Mouse (Mus musculus) midbrain, embryonic 11.5 days (tissue): ENCODE results near the gene Tbca. TPM values are rescaled to one million over a fixed set of nuclear protein-coding genes. Genes with fewer than 3 reads are reported as not detected.

ENCODE experiments used
- ATAC-seq: fragments of 200-750 bp; cut with Nextera tagmentation; 2 replicates; pipeline ENCODE4 v1.8.0; 2017; ENCODE audit warnings: moderate TSS enrichment, moderate library complexity; ENCODE audit not compliant: low FRiP score
- DNase-seq: peaks from one replicate; pipeline ENCODE4 v3.0.0; 2015; ENCODE audit warnings: low spot score; ENCODE audit errors: missing footprints
- H3K27ac ChIP-seq: fragments of 300-500 bp; sonication (generic); 2 replicates; pipeline ENCODE4 v1.5.1; 2014; ENCODE audit warnings: low read depth, low read length
- H3K27me3 ChIP-seq: fragments of 300-500 bp; sonication (generic); 2 replicates; pipeline ENCODE4 v1.6.1; 2014; ENCODE audit warnings: mild to moderate bottlenecking, low read length, moderate library complexity, mixed read lengths; ENCODE audit not compliant: control insufficient read depth, insufficient read depth
- H3K36me3 ChIP-seq: fragments of 300-500 bp; sonication (generic); 2 replicates; pipeline ENCODE4 v1.6.1; 2014; ENCODE audit warnings: mild to moderate bottlenecking, low read length, moderate library complexity, mixed read lengths; ENCODE audit not compliant: control insufficient read depth, insufficient read depth
- H3K4me1 ChIP-seq: fragments of 300-500 bp; sonication (generic); 2 replicates; pipeline ENCODE4 v1.6.1; 2014; ENCODE audit warnings: low read length; ENCODE audit not compliant: control insufficient read depth, insufficient read depth
- H3K4me2 ChIP-seq: fragments of 300-500 bp; sonication (generic); 2 replicates; pipeline ENCODE4 v1.6.1; 2014; ENCODE audit warnings: mild to moderate bottlenecking, moderate library complexity
- H3K4me3 ChIP-seq: fragments of 300-500 bp; sonication (generic); 2 replicates; pipeline ENCODE4 v1.5.1; 2014; ENCODE audit warnings: low read depth, low read length
- H3K9ac ChIP-seq: fragments of 300-500 bp; sonication (generic); 2 replicates; pipeline ENCODE4 v1.6.1; 2014; ENCODE audit warnings: low read length
- H3K9me3 ChIP-seq: fragments of 300-500 bp; sonication (generic); 2 replicates; pipeline ENCODE4 v1.6.1; 2016; ENCODE audit warnings: low read length; ENCODE audit not compliant: control insufficient read depth
- WGBS: fragments of 180-500 bp; shearing (Covaris S2); extraction: QIAGEN DNeasy Blood & Tissue Kit; methylation state at CpG from one replicate; pipeline ENCODE4 v1.1.7; 2014; 5-methylcytosine and 5-hydroxymethylcytosine counted together
- polyA plus RNA-seq: library from polyadenylated mRNA; unstranded; fragments of >200 nt; fragmentation: Nextera tagmentation; extraction: Ambion mirVana; gene quantifications from 2 replicates; pipeline ENCODE4 v1.2.1, GENCODE M21; 2014

The Tbca gene
- polyA plus RNA-seq, 1 experiment from 2014 or later, result 249 TPM

- ATAC-seq, result no peak
- peak; percentile 93 for DNase-seq
- Histone ChIP-seq H3K4me2 (no peak overlapping the region; the same call in 1 of the 2 replicates), H3K36me3 (no peaks in the 10 kb centered on the region), H3K9ac (no peak overlapping the region), H3K4me3 (0 out of 2 replicates have a peak overlapping the region, but pooled peaks have one; percentile 35), H3K9me3 (no peaks in the 10 kb centered on the region), H3K27ac (no peak overlapping the region), H3K4me1 (peaks cover 14% of the 10 kb centered on the region), H3K27me3 (peaks cover 87% of the 10 kb centered on the region)
- under 1% methylated on average over 10 of the region's 10 CpGs for WGBS
Measured at GRCm38 (mm10) chr13:94882221-94882620, 93.5 kb downstream of the Tbca start.

- H3K36me3 ChIP-seq, result no peaks in the 10 kb centered on the region
- DNase-seq (no peak), ATAC-seq (peak; percentile 61)
- peak overlapping the region; percentile 24; the same call in 1 of the 2 replicates for H3K9ac ChIP-seq
- peaks cover 87% of the 10 kb centered on the region for H3K27me3 ChIP-seq
- H3K9me3 ChIP-seq, result no peaks in the 10 kb centered on the region
- peak overlapping the region; percentile 35 for H3K4me3 ChIP-seq
- peak overlapping the region; percentile 65 for H3K4me2 ChIP-seq
- H3K4me1 ChIP-seq, result peaks cover 14% of the 10 kb centered on the region
- under 1% methylated on average over 37 of the region's 37 CpGs for WGBS
- H3K27ac ChIP-seq, result no peak overlapping the region
Measured at GRCm38 (mm10) chr13:94882711-94883145, 94.0 kb downstream of the Tbca start.

- Histone ChIP-seq H3K27me3 (peaks cover 87% of the 10 kb centered on the region), H3K9ac (peak overlapping the region; percentile 24; the same call in 1 of the 2 replicates), H3K36me3 (no peaks in the 10 kb centered on the region), H3K4me2 (peak overlapping the region; percentile 65), H3K4me1 (peaks cover 14% of the 10 kb centered on the region), H3K9me3 (no peaks in the 10 kb centered on the region), H3K27ac (no peak overlapping the region), H3K4me3 (peak overlapping the region; percentile 35)
- ATAC-seq, result peak; percentile 80
- WGBS, result 1% methylated on average over 82 of the region's 95 CpGs
- DNase-seq, result peak; percentile 95
Measured at GRCm38 (mm10) chr13:94883163-94883965, 94.7 kb downstream of the Tbca start.

DNA sequence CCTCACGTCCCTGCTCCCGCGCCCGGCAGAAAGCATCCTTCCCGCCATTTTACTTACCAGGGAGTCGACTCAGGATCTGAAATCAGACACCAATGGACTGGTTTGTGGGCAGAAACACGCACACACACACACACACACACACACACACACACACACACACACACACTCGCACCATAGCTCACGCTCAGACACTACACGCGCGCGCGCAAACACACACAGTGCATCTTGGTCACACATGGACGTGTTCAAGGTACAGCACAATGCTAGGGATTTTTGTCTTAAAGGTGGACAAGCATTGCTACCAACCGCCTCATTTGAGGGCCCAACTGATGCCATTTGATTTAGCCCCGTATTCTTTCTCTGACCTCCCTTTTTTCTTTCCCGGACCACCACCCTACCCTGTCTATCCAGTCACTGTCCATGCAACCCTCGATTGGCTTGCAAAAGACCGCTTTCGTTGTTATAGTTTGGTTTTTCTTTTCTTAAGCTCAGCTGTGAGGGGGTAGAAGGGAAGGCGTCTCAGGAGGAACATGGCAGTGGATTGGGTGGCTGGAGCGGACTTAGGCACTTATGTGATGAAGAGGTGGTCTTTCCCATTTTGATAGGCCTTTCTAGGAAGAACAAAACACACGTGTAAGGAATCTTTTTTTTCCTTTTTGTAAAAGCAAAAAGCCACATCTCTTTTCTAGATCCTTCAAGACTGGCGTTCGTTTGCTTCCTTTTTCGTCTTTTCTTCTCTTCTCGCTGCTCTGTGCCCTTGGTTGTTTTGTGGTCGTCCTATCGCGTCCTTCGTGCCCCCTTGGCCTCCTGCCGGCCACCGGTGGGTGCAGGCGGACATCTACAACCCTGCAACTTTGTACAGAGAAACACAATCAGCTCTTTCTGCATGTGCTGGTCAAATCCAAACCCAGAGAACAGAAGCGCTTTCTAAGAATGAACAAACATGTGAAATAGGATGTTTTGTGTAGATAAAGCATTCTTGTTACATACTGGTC is 95.6 kb downstream of the Tbca start:
- H3K4me1 ChIP-seq, result peaks cover 14% of the 10 kb centered on the region
- H3K36me3 ChIP-seq, result no peaks in the 10 kb centered on the region
- H3K4me2 ChIP-seq, result peak overlapping the region; percentile 65
- H3K4me3 ChIP-seq, result peak overlapping the region; percentile 35; the same call in 1 of the 2 replicates
- ATAC-seq (no peak), DNase-seq (peak; percentile 96)
- no peak overlapping the region for H3K9ac ChIP-seq
- H3K27me3 ChIP-seq, result peaks cover 92% of the 10 kb centered on the region
- H3K9me3 ChIP-seq, result no peaks in the 10 kb centered on the region
- WGBS, result 2% methylated on average over 36 of the region's 36 CpGs
- H3K27ac ChIP-seq, result no peak overlapping the region

DNA sequence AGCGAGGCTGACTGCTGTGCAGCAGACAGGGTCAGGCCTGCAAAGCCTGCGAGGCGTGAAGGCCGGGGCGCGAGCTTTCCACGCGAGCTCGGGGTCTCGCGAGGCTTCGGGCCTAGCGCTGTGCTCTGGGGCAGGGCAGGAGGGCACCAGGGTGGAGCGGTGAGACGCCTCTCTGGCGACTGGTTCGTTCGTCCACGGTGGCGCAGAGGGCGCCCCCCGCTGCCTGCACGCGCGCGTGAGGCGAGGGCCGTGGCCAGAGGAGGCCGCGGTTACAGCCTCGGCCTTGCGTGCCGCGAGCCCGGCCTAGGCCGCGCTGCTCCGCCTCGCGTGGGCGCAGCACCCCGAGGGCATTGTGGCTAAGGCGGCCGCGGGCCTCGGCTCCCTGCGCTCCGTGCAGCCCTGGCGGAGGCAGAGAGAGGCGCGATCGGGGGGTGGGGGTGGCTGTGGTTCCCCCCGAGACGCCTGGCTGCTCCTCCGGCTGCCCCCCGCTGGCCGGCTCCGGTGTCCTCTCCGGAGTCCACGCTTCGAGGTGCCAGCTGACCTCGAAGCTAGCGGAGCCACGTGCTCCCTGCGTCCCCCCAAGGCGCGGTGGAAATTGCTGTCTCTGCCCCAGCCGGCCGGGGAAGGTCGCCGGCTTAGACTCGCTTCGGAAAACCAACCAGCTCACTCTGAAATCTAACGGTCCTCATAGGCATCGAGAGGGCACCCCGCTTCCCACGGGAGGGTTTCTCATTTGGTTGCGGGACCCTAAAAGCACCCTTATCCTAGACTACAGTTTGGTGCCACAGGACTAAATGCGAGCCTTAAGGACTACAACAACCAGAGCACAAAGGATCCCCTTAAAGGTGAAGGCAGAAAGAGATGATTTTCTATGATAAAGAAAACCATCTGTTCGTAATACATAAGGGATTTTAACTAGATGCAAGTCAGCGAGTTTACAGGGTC is 96.9 kb downstream of the Tbca start:
- 2% methylated on average over 66 of the region's 81 CpGs for WGBS
- no peak overlapping the region for H3K27ac ChIP-seq
- H3K27me3 ChIP-seq, result peaks cover 89% of the 10 kb centered on the region
- H3K9me3 ChIP-seq, result no peaks in the 10 kb centered on the region
- no peak overlapping the region for H3K9ac ChIP-seq
- peak; percentile 94 for DNase-seq
- H3K4me1 ChIP-seq, result peaks cover 14% of the 10 kb centered on the region
- ATAC-seq, result peak; percentile 43; the same call in 1 of the 2 replicates
- no peaks in the 10 kb centered on the region for H3K36me3 ChIP-seq
- H3K4me3 ChIP-seq, result peak overlapping the region; percentile 1
- no peak overlapping the region for H3K4me2 ChIP-seq

Other genes starting within 250 kb of the Tbca start
- 2.0 and 2.4 TPM in 2 replicates for gene Otp, start 86.7 kb downstream of the Tbca start, polyA plus RNA-seq
- 23.7 and 24.6 TPM in 2 replicates for gene Wdr41, start 187.4 kb downstream of the Tbca start, polyA plus RNA-seq